Mouse (Mus musculus): ENCODE data around the gene Gli1.

DNA sequence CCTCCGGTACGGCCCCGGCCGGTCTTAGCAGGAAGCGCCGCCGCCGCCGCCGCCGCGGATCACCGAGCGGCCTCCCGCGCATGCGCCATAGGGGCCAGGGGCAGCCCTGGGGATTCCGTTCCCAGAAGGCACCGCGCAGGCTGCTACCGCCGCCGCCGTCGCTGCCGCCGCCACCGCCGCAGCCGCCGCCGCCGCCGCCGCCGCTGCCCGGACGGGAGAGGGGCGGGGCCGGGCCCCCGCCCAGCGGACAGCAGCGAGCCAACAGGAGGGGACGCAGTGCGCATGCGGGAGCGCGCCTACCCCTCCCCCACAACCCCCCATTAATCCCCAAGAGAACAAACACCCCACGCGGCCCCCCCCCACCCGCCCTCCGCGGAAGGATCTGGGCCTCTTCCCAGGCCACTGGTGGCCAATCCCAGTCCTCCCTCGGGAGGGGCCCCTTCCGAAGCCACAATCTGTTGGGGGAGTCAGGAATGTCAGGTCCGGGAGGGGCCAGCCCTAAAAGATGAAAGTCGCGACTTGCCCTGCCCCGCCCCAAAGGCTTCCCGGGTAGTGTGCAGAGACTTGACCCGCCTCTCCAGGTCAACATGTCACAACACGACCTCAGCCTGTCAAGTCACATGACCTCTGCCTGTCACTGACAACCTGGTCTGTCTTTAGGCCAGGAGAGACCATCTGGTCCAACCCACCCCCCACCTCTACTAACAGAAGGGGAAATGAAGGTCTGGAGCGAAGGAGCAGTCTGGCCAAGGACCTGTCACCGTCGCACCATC, 52.8 kb downstream of the Gli1 start, which contains the start of gene Mbd6:
- TF ChIP-seq CTCF (IDR thresholded peaks at IDR 0.05): no peak
- peak; percentile 67 for TF ChIP-seq POLR2A (IDR thresholded peaks at IDR 0.05; ENCODE audit: insufficient read depth, low read depth, low read length)
- peak; percentile 85 for TF ChIP-seq EP300 (IDR thresholded peaks at IDR 0.05; ENCODE audit: insufficient read depth, low read depth, low read length)

Data from heart, adult 2 months (tissue).